Mouse (Mus musculus) frontal cortex, postnatal 14 days (tissue): ENCODE measurements at regions not wholly inside any gene's neighbourhood (a gene's known extent, or its start where the extent isn't known, plus 50 kb on each side); places are given as distances from the start of the nearest gene placed in this dataset.

Experiments used
- DNase-seq, 2 experiments: peaks; one replicate each; pipeline ENCODE4 v3.0.0; 2022; ENCODE audit warnings: low spot score in 2 of 2

DNA sequence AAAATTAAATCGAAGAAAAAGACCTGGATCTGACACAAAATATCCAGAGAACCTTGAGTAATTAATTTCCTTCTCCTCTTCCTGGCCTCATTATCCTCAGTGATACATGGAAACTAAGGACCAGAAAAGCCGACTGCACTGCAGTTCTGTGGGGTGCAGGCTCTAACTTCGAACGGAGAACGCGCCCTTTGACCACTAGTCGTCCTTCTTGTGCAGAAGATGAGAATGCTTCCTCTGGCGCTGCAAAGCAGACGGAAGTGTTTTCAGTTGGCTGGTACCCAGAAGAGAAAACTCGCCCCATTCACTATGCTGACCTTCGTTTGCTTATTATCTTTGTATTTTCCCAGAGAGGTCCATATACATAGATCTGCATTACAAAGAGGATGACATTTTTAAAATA lies 117.7 kb downstream of the Csl start:
- peak; percentile 37 to 59 for DNase-seq

DNA sequence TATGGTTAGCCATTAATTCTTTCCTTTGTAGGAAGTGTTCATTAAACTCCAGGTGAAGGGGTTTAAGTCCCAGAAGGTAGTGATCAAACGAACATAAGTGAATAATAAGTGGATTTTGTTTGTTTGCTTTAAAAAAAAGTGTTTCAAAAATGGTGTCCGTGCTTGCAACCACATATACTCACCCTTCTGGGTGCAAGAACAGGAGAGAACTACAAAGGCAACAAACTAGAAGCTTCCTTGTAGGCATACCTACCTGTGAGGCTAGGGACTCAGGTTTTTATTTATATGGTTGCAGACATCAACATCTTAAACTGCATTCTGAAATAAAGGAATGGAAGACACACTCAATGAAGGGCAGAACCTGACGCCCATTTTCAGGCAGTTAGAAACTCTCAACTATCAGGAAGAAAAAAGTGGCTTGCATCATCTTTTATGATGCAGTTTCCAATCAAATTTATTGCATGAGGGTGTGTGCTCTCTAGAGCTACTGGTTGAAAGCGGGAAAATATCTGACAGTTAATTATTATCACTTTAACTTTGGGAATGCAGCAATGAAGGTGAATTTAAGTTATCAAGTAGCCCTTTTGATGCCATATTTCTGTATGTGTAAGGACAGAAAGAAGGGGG lies 117.1 kb downstream of the Csl start:
- DNase-seq, result no peak

DNA sequence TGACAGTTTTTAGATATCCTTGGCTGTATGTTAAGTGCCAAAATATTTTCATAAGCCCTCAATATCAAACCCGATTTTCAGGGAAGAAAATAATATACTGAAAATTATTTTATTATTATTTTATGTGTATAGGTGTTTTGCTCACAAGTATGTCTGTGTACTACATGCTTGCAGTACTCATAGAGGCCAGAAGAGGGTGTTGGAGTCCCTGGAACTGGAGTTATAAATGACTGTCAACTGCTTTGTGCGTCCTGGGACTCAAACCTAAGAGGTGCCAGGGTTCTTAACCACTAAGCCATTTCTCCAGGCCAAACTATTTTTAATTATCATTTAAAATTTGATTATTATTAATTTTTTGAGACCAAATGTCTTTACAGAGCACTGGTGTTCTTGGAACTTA lies 114.5 kb downstream of the Csl start:
- no peak for DNase-seq

DNA sequence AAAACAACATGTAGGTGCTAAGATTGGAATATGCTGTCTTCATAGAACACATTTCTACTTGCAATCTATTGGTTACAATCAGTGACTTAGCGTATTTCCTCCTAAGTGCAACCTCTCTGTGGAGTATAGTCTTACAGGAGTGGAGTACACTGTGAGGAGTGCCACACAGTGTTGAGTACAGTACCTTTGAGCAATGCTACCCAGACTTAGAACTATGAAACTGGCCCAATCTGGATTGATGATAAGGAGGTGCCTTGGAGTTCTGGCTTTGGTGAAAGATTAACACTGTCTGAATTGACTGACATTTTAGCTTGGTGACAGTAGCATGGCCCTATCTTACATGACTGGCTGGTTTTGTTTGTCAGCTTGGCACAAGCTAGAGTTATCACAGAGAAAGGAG lies 107.4 kb downstream of the Csl start:
- no peak for DNase-seq

DNA sequence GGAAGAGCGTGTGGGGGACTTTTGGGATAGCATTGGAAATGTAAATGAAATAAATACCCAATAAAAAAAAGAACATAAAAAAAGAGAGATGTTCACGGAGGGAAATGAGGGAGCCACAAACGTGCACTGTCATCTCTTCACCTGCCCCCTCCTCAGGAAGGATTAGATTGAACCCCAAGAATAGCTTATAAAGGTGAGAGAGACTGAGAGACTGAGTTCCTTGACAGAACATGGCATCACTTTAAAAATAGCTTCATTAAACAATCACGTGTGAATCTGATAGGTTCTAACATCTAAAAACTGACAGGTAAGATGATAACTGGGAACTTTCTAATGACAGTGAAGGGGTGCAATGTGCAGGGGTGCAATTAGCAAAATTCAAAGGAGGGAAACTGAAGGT lies 105.2 kb downstream of the Csl start:
- no peak for DNase-seq

DNA sequence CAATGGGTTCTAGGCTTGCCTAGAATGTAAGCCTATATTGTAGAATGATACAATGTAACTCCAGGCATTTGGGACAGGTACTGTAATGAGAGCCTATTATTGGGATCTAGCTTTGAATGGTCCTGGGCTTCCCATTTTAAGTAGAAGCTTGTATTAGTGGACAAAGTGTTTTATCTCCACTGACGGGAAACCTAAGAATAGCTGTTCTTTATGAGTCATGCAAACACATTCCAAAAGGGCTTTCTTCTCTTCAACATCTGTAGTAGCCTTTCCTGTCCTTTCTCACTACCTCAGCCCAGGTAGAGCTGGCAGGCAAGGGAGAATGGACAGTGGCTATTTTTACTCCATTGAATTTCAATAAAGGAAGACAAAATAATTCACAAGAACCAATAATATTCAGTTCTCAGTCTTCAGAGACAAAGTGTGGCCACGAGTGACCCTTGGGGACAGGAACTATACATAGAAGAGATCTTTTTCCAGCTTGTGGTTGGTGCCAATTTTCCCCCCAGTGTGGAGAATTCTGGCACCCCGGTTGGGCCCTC lies 82.8 kb downstream of the Csl start:
- DNase-seq, result no peak

DNA sequence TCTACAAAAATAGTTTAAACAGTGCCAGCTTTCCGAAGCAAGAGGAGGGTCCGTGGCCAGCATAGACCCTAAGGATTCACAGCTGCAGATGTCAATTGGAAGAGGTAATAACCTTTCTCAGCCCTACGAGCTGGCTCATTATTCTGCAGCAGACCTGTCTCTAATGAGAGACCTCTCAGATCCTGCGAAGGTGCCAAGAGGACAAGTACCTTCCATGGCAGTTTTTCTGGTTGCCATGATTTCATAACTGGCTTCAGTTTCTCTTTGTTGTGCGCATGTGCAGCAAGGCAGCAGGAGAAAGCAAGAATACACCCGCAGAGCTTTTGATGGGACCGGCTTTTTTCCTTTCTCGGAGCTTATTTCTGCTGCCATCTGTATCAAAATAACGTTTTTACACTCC lies 81.4 kb downstream of the Csl start:
- peak; percentile 15 to 17 for DNase-seq

DNA sequence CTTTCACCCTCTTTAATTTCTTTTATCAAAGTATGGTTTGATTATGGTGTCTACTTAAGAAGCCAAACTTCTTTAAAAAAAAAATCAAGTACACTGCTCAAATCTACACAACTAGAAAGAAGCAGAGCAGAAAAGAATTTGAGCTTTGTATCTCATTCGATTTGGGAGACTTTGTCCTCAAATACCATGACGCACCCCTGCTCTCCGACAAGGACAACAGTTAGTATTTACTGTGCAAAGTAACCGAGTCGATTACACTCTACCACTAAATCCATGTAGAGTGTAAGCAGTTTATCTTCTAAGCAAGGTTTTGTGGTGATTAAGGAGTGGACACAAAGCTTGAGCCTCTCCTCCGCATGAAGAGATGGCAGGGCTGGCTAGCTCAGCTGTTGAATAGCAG lies 79.6 kb downstream of the Csl start:
- DNase-seq, result no peak

DNA sequence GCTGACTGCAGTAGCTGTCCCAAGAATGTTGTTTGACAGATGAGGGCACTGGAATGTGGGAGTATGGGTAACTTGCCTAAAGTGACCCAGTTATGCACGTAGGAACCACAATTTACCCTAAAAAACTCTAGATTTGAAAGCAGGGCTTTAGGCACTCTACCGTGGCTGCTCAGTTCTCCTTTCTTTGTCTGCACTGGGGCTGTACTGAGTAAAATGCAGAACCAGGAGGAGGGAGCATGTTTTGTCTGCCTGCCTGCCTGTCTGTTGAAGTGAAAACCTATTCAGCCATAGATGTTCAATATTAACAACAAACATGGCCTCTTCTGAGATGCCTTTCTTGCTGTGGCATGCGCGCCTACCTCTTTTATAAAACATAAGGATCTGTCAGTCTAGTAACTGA lies 77.5 kb downstream of the Csl start:
- no peak for DNase-seq

DNA sequence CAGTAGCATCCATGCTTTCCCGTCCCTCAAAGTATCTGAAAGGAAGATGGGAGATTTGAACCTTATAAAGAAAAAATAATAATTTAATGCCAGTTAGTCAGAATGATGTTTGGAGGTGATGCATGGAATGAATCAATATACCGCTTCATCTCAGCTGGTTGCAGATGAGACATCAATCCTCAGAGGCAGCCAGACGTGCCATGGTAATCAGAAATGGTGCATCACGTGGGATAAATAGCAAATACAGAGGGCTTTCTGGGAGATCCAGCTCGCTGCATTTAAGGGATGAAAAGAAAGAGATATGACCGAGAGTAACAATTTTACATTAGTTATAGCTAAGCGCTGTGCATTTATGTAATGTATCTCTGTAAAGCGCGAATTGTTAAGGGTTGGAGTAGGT lies 77.1 kb downstream of the Csl start:
- no peak for DNase-seq

DNA sequence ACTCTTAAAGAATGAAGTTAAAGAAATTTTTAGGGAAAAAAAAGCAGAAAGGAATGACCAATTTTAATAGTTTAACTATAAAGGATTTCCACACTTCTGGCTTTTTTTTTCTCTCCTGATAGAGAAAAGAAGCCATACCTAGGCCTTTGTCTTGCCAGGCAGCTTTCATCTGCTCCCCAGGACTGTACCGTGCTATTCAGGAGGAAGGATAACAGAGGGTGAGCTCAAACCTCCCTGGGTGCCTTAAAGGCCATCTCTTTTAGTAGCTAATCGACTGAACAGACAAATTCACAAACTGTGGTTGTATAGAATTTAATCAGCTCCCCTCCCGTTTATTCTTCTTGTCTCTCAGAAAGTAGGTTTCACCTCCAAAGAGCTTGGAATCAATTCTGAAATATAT lies 76.1 kb downstream of the Csl start:
- no peak for DNase-seq

DNA sequence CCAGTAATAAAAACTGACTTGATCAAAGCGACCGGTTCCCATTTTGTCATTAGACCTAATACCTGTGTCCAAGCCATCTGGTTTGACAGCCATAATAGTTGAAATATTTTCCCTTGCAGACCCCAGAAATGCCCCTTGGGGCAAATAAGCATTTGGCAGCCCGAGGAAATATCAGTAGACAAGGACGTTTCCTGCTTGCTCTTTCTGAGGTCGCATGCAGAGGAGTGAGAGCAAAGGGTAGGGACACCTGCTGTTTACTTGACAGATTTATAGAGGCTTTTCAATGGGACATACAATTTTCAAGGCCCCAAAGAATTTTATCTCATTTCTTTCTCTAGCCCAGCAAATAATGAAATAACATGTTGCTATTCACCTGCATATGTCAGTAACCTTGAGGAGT lies 73.5 kb downstream of the Csl start:
- DNase-seq, result no peak

DNA sequence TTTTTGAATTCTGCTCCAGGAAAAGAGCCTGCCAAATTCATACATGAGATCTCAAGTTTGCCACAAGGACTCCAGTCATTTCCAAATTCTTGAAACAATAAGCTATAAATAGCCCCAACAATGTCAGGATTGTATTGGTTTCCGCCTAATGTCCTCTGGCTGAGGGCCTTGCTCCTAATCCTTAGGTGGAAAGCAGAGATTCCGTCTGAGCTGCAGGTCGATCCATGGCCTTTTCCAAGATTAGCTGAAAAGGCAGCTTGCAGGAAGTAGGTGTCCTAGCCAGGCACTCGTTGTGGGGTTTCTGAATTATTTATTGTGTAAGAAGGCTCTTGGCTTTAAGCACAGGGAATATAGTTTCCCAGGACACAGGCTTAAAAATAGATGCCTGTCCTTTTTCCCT lies 72.4 kb downstream of the Csl start:
- no peak for DNase-seq

DNA sequence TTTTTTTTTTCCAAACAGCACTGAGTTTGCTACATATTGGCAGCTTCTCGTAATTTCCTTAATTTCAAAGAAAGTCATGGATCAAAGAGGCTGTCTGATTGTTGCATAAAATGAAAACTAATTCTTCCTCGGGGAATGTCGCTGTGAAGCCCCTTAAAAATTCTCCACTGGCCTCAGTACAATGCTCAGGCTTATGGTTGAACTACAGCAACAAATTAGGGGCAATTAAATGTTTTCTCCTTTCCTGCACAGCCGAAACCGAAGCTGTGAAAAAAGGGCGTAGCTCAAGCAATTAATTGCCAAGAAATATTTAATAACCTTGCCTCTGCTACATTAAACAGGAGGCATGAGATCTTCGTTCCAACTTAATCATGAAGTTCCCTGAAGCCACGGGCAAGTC lies 61.8 kb downstream of the Csl start:
- DNase-seq, result no peak

DNA sequence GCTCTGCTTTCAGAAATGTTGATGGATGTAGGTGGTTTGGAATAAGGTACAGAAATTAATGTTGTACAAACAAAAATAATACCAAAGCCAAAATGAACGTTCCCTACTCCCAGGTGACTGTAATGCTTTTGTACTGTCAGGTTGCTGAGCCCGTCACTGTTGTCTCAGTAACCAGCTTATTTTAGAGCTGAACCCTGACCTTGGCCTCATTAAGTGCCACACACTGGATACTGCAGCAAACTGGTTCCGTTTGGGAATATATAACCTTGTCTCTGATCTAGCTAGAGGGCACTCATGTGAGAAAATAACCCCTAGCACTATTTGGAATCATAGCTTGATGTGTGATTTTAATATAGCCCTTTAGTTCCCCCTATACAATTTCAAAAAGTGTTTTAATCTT lies 60.0 kb downstream of the Csl start:
- no peak for DNase-seq

DNA sequence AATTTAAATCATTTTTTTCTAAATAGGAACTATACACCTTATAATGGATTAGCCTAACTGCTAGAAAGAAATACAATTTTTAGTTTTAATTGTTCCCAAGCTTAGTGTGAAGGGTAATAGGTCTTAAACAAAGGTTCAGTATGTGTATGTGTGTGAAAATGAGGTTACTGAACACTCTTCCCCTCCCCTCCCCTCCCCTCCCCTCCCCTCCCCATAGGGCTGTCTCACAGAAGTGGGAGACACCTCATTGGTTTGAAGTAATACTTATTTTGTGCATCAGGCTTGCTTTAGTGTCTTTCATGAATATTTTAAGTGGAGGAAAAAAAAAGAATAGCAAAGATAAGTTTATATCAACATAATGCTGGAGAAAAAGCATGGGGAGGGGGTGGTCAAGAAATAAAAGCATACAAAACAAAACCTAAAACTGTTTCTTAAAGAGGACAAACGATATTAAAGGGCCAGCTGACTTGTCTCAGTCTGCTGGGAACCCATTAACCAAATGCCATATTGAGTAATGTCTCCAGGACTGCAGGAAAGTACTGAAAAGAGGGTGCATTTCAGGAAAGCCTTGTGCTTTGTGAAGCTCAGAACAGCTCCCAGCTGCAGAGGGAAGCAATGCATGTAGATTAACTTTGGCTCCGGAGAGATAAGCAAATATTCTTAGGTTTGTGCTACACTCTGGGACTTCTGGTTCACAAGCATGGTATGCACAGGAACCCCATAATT lies 59.2 kb downstream of the Csl start:
- DNase-seq, result no peak
